Mouse (Mus musculus) intestine, postnatal 0 days (tissue): ENCODE measurements around the gene Unc119. TPM values are rescaled to one million over a fixed set of nuclear protein-coding genes. Genes with fewer than 3 reads are reported as not detected.
A peak's percentile ranks its signal among the peaks of the same experiment; 100 is the strongest.

Source experiments
- ATAC-seq: fragments of 200-750 bp; cut with Nextera tagmentation; 2 replicates; pipeline ENCODE4 v1.8.0; 2017; ENCODE audit warnings: mild to moderate bottlenecking, moderate TSS enrichment, moderate library complexity
- H3K27ac ChIP-seq: fragments of 300-500 bp; sonication (generic); 2 replicates; pipeline ENCODE4 v1.5.1; 2014; ENCODE audit warnings: mild to moderate bottlenecking, low read depth, low read length, moderate library complexity
- H3K27me3 ChIP-seq: fragments of 300-500 bp; sonication (generic); replicated peaks from 2 replicates; pipeline ENCODE4 v1.6.1; 2014; ENCODE audit warnings: low read length, mixed read lengths; ENCODE audit not compliant: control insufficient read depth, insufficient read depth
- H3K36me3 ChIP-seq: fragments of 300-500 bp; sonication (generic); 2 replicates; pipeline ENCODE4 v1.6.1; 2014; ENCODE audit warnings: mild to moderate bottlenecking, moderate library complexity; ENCODE audit not compliant: control insufficient read depth, insufficient read depth
- H3K4me1 ChIP-seq: fragments of 300-500 bp; sonication (generic); replicated peaks from 2 replicates; pipeline ENCODE4 v1.6.1; 2014; ENCODE audit warnings: antibody characterized with exemption, low read length, mixed read lengths; ENCODE audit not compliant: control insufficient read depth, insufficient read depth
- H3K4me2 ChIP-seq: fragments of 300-500 bp; sonication (generic); replicated peaks from 2 replicates; pipeline ENCODE4 v1.6.1; 2014; ENCODE audit warnings: low read depth, mild to moderate bottlenecking, moderate library complexity
- H3K4me3 ChIP-seq: fragments of 300-500 bp; sonication (generic); 2 replicates; pipeline ENCODE4 v1.5.1; 2014; ENCODE audit warnings: low read depth, low read length
- H3K9ac ChIP-seq: fragments of 300-500 bp; sonication (generic); 2 replicates; pipeline ENCODE4 v1.6.1; 2014; ENCODE audit warnings: mild to moderate bottlenecking, low read depth, low read length
- H3K9me3 ChIP-seq: fragments of 300-500 bp; sonication (generic); 2 replicates; pipeline ENCODE4 v1.6.1; 2016; ENCODE audit warnings: mixed run types; ENCODE audit not compliant: control insufficient read depth
- CTCF ChIP-seq: sonication (generic); IDR thresholded peaks from 2 replicates; pipeline ENCODE4 v1.5.1; 2016; ENCODE audit warnings: low read depth, mild to moderate bottlenecking, control low read depth, antibody characterized with exemption, moderate library complexity
- WGBS: fragments of 180-500 bp; shearing (Covaris S2); extraction: QIAGEN DNeasy Blood & Tissue Kit; methylation state at CpG from one replicate; pipeline ENCODE4 v1.1.7; 2014; 5-methylcytosine and 5-hydroxymethylcytosine counted together
- polyA plus RNA-seq: library from polyadenylated mRNA; unstranded; fragments of >200 nt; fragmentation: Nextera tagmentation; extraction: Ambion mirVana; gene quantifications from 2 replicates; pipeline ENCODE4 v1.2.1, GENCODE M21; 2015

Gene Unc119
- polyA plus RNA-seq, 1 experiment from 2014 or later, result 28.4 TPM

- WGBS, result 34% methylated on average over 4 of the region's 4 CpGs
- Histone ChIP-seq H3K4me3 (no peak overlapping the region), H3K4me2 (no peak overlapping the region), H3K27me3 (no peaks in the 10 kb centered on the region), H3K9ac (no peak overlapping the region), H3K36me3 (no peaks in the 10 kb centered on the region), H3K27ac (no peak overlapping the region), H3K9me3 (no peaks in the 10 kb centered on the region), H3K4me1 (no peaks in the 10 kb centered on the region)
- ATAC-seq, result no peak
- peak; percentile 84 for TF ChIP-seq CTCF
These were observed 12.4 kb downstream of the Unc119 start for GRCm38 (mm10) chr11:78355471-78356238.

DNA sequence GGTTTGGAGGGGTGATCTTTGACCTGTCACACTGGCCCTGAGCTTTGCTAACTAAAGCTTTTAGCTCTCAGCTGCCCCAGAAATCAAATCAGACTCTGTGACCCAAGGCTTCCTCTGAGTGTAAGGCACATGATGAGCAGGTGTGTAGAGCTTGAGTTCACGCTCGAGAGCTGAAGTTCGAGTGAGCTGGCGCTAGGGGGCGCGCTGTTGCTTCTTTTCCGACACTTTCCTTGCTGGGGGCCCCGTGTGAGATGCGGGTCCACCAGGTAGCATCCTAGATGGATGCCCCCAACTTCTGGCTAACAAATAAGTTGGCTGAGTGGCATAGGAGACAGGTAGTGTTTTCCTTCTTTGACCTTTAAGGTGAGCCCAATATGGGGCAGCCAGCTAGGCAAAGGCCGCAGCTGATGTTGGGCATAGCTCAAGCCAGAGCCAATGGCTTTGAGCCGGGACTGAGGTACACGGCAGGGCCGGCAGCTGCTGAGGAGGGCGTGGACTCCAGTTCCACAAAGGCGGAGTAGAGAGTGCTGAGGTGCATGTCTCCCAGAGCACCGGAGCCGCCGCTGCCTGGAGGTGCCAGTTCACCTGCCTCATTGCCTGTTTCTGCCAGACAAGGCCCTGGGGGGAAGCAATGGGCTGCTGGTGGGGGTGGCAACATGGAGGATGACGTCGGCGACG is 15.2 kb downstream of the Unc119 start:
- no peak overlapping the region for H3K4me3 ChIP-seq
- H3K9ac ChIP-seq, result no peak overlapping the region
- WGBS, result 21% methylated on average over 22 of the region's 22 CpGs
- TF ChIP-seq CTCF, result peak; percentile 79
- H3K27me3 ChIP-seq, result no peaks in the 10 kb centered on the region
- peaks cover 5% of the 10 kb centered on the region for H3K4me1 ChIP-seq
- no peaks in the 10 kb centered on the region for H3K36me3 ChIP-seq
- peak; percentile 48 for ATAC-seq
- H3K4me2 ChIP-seq, result no peak overlapping the region
- H3K27ac ChIP-seq, result no peak overlapping the region
- H3K9me3 ChIP-seq, result no peaks in the 10 kb centered on the region

GRCm38 (mm10) chr11:78360125-78360788 is 17.0 kb downstream of the Unc119 start:
- Histone ChIP-seq H3K4me3 (peak overlapping the region; percentile 33), H3K9ac (0 out of 2 replicates have a peak overlapping the region, but pooled peaks have one; percentile 2), H3K27me3 (no peaks in the 10 kb centered on the region), H3K9me3 (no peaks in the 10 kb centered on the region), H3K27ac (no peak overlapping the region), H3K4me2 (peak overlapping the region; percentile 66), H3K4me1 (peaks cover 11% of the 10 kb centered on the region), H3K36me3 (no peaks in the 10 kb centered on the region)
- TF ChIP-seq CTCF, result peak; percentile 92
- 10% methylated on average over 13 of the region's 13 CpGs for WGBS
- peak; percentile 31; the same call in 1 of the 2 replicates for ATAC-seq

- 41% methylated on average over 2 of the region's 2 CpGs for WGBS
- H3K4me2 ChIP-seq, result peak overlapping the region; percentile 66; the same call in 1 of the 2 replicates
- H3K9me3 ChIP-seq, result no peaks in the 10 kb centered on the region
- H3K36me3 ChIP-seq, result no peaks in the 10 kb centered on the region
- no peak overlapping the region for H3K9ac ChIP-seq
- H3K27me3 ChIP-seq, result no peaks in the 10 kb centered on the region
- no peak overlapping the region for H3K27ac ChIP-seq
- peaks cover 11% of the 10 kb centered on the region for H3K4me1 ChIP-seq
- no peak for ATAC-seq
- H3K4me3 ChIP-seq, result no peak overlapping the region
- TF ChIP-seq CTCF, result no peak
These were observed 17.5 kb downstream of the Unc119 start for GRCm38 (mm10) chr11:78360789-78361131.

DNA sequence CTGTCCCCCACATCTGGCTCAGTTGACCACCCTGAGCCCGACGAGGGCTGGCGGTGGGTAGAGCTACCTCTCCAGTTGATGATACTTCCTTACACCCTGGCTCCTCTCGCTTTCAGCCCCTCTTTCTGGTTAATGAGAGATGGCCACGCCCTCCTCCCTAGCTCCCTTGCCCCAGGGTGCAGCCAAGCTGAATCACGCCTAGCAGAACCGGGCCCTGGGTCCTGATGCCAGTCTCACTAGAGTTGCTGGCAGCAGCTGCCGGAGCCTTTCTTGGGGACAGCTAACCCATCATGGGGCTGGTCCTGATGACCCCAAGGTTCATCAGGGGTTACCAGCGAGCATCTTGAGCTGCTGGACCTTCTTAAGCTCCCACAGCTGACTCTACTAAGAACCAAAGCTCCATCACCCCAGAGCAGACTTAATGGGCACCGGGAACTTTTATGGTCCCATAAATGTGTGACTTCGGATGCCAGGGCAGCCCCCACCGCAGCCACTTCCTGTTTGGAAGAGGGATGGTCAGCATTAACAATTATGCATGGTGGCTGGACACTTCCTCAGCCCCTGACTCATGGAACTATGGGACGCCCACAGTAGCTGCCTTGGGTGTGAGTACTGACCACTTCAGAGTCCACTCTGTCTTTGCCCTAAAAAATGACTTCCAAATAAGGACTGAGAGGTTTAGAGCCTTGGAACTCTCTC is 20.2 kb downstream of the Unc119 start:
- Histone ChIP-seq H3K9ac (0 out of 2 replicates have a peak overlapping the region, but pooled peaks have one; percentile 3), H3K27ac (peak overlapping the region; percentile 86), H3K27me3 (no peaks in the 10 kb centered on the region), H3K4me3 (no peak overlapping the region), H3K9me3 (no peaks in the 10 kb centered on the region), H3K36me3 (no peaks in the 10 kb centered on the region), H3K4me2 (no peak overlapping the region; the same call in 1 of the 2 replicates), H3K4me1 (peaks cover 14% of the 10 kb centered on the region)
- 45% methylated on average over 13 of the region's 13 CpGs for WGBS
- 0 out of 2 replicates have a peak, but pooled peaks have one; percentile 6 for ATAC-seq
- TF ChIP-seq CTCF, result no peak
